ENCODE assay signal across 24 mouse cellular contexts in the genomic region with DNA sequence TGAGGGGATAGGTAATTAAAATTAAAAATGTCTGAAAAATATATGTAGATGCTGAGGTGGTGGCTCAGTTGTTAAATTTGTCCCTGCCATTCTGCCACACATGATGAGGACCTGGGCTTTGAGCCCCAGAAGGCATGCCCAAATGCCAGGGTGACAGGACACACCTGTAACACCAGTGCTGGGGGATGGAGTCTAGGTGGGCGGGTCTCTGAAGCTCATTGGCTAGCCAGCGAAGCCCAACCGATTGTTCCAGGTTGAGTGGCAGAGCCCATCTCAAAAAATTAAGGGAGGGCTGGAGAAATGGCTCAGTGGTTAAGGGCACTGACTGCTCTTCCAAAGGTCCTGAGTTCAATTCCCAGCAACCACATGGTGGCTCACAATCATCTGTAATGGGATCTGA.
"Had no signal": no experiment of that assay in that cellular context is flagged by ENCODE, and none has a peak within 500 bp of the region (broad histone marks: within the 10 kb centered on the region; RNA-seq: fewer than 3 reads in every experiment).

No protein-coding gene starts in this region.

- H3K9me3 ChIP-seq: heart, embryonic 13.5 days; heart, embryonic 15.5 days; hindbrain, embryonic 13.5 days; hindbrain, embryonic 15.5 days; limb, embryonic 13.5 days; limb, embryonic 15.5 days had no signal

- H3K4me2 ChIP-seq: heart, embryonic 11.5 days; heart, embryonic 13.5 days; heart, embryonic 15.5 days; hindbrain, embryonic 13.5 days; hindbrain, embryonic 15.5 days; limb, embryonic 13.5 days; limb, embryonic 15.5 days; liver, embryonic 12.5 days had no signal

- H3K36me3 ChIP-seq: heart, embryonic 13.5 days; heart, embryonic 15.5 days; hindbrain, embryonic 13.5 days; hindbrain, embryonic 15.5 days; limb, embryonic 13.5 days; limb, embryonic 15.5 days; liver, embryonic 12.5 days had no signal

- H3K9ac ChIP-seq: forebrain, postnatal 0 days; heart, embryonic 13.5 days; heart, embryonic 15.5 days; hindbrain, embryonic 13.5 days; hindbrain, embryonic 15.5 days; limb, embryonic 13.5 days; limb, embryonic 15.5 days; liver, embryonic 12.5 days; liver, embryonic 14.5 days had no signal

- H3K4me1 ChIP-seq: heart, embryonic 13.5 days; heart, embryonic 15.5 days; limb, embryonic 15.5 days; liver, embryonic 12.5 days had no signal

- DNase-seq: forebrain, postnatal 0 days; gastrocnemius, postnatal 14 days; gastrocnemius, postnatal 36 days; heart, adult 11 months; heart, adult 2 months; heart, postnatal 14 days; heart, postnatal 36 days; kidney, adult 11 months; kidney, adult 8-10 months; kidney, postnatal 25 days; layer of hippocampus, adult 9-11 months; layer of hippocampus, postnatal 36 days; left cerebral cortex, postnatal 4 days had no signal

- H3K27ac ChIP-seq: heart, adult 2 months; heart, embryonic 13.5 days; heart, embryonic 15.5 days; hindbrain, embryonic 13.5 days; hindbrain, embryonic 15.5 days; hindbrain, postnatal 0 days; limb, embryonic 13.5 days; limb, embryonic 15.5 days; liver, embryonic 12.5 days; liver, embryonic 14.5 days had no signal

- ATAC-seq: hindbrain, postnatal 0 days; intestine, embryonic 16.5 days; liver, embryonic 12.5 days had no signal

- H3K27me3 ChIP-seq: heart, embryonic 15.5 days; hindbrain, embryonic 15.5 days; limb, embryonic 13.5 days; limb, embryonic 15.5 days had no signal

- H3K4me3 ChIP-seq: heart, adult 2 months; heart, embryonic 13.5 days; heart, embryonic 15.5 days; hindbrain, embryonic 13.5 days; hindbrain, embryonic 15.5 days; limb, embryonic 13.5 days; limb, embryonic 15.5 days; liver, embryonic 12.5 days had no signal
